Mouse (Mus musculus) heart, embryonic 10.5 days (tissue): Measurements from ENCODE around the gene Prom2. TPM values are rescaled to one million over a fixed set of nuclear protein-coding genes. Genes with fewer than 3 reads are reported as not detected.

Source experiments
- DNase-seq: peaks from one replicate; pipeline ENCODE4 v3.0.0-alpha.2; 2017; ENCODE audit warnings: low spot score
- H3K27ac ChIP-seq: fragments of 300-500 bp; sonication (generic); 2 replicates; pipeline ENCODE4 v1.5.1; 2016; ENCODE audit warnings: mild to moderate bottlenecking
- H3K27me3 ChIP-seq: fragments of 300-500 bp; sonication (generic); 2 replicates; pipeline ENCODE4 v1.6.1; 2016; ENCODE audit warnings: mild to moderate bottlenecking; ENCODE audit not compliant: poor library complexity, insufficient read depth, severe bottlenecking
- H3K36me3 ChIP-seq: fragments of 300-500 bp; sonication (generic); 2 replicates; pipeline ENCODE4 v1.6.1; 2016; ENCODE audit warnings: mild to moderate bottlenecking, moderate library complexity
- H3K4me1 ChIP-seq: fragments of 300-500 bp; sonication (generic); 2 replicates; pipeline ENCODE4 v1.6.1; 2016; ENCODE audit warnings: mild to moderate bottlenecking
- H3K4me3 ChIP-seq: fragments of 300-500 bp; sonication (generic); 2 replicates; pipeline ENCODE4 v1.5.1; 2016; ENCODE audit warnings: mild to moderate bottlenecking, moderate library complexity
- H3K9me3 ChIP-seq: fragments of 300-500 bp; sonication (generic); 2 replicates; pipeline ENCODE4 v1.6.1; 2016; ENCODE audit warnings: mild to moderate bottlenecking, moderate library complexity
- WGBS: fragments of 180-500 bp; shearing (Covaris S2); methylation state at CpG from one replicate; pipeline ENCODE4 v1.1.7; 2016; 5-methylcytosine and 5-hydroxymethylcytosine counted together
- polyA plus RNA-seq: library from polyadenylated mRNA; unstranded; fragments of >200 nt; fragmentation: Nextera tagmentation; extraction: Ambion mirVana; gene quantifications from 2 replicates; pipeline ENCODE4 v1.2.1, GENCODE M21; 2016

The Prom2 gene
- polyA plus RNA-seq, 1 experiment from 2014 or later, result 1.2 TPM

GRCm38 (mm10) chr2:127548342-127549074 lies 7.2 kb upstream of the Prom2 start:
- Histone ChIP-seq H3K9me3 (no peaks in the 10 kb centered on the region), H3K27ac (no peak overlapping the region), H3K4me1 (peaks cover 9% of the 10 kb centered on the region), H3K36me3 (no peaks in the 10 kb centered on the region), H3K27me3 (peaks cover 29% of the 10 kb centered on the region), H3K4me3 (no peak overlapping the region)
- no peak for DNase-seq
- 68% methylated on average over 5 of the region's 5 CpGs for WGBS

- WGBS, result 81% methylated on average over 2 of the region's 2 CpGs
- Histone ChIP-seq H3K27me3 (peaks cover 90% of the 10 kb centered on the region), H3K27ac (no peak overlapping the region), H3K4me3 (no peak overlapping the region; the same call in 1 of the 2 replicates), H3K36me3 (no peaks in the 10 kb centered on the region), H3K4me1 (peaks cover 11% of the 10 kb centered on the region; the same call in 1 of the 2 replicates), H3K9me3 (no peaks in the 10 kb centered on the region)
- no peak for DNase-seq
Measured at GRCm38 (mm10) chr2:127541697-127542096, 430 bp upstream of the Prom2 start.

- no peaks in the 10 kb centered on the region for H3K9me3 ChIP-seq
- no peak for DNase-seq
- peaks cover 11% of the 10 kb centered on the region; the same call in 1 of the 2 replicates for H3K4me1 ChIP-seq
- no peaks in the 10 kb centered on the region for H3K36me3 ChIP-seq
- H3K27me3 ChIP-seq, result peaks cover 97% of the 10 kb centered on the region
- no peak overlapping the region for H3K27ac ChIP-seq
- H3K4me3 ChIP-seq, result no peak overlapping the region
- 33% methylated on average over 4 of the region's 4 CpGs for WGBS
Measured at GRCm38 (mm10) chr2:127539494-127539893, 1.8 kb downstream of the Prom2 start.

GRCm38 (mm10) chr2:127537548-127537947 lies 3.7 kb downstream of the Prom2 start:
- DNase-seq, result no peak
- no peak overlapping the region for H3K4me3 ChIP-seq
- 63% methylated on average over 3 of the region's 3 CpGs for WGBS
- no peaks in the 10 kb centered on the region for H3K9me3 ChIP-seq
- peaks cover 11% of the 10 kb centered on the region; the same call in 1 of the 2 replicates for H3K4me1 ChIP-seq
- H3K36me3 ChIP-seq, result no peaks in the 10 kb centered on the region
- H3K27me3 ChIP-seq, result peaks cover 78% of the 10 kb centered on the region
- no peak overlapping the region for H3K27ac ChIP-seq

GRCm38 (mm10) chr2:127535363-127535762 lies 5.9 kb downstream of the Prom2 start:
- H3K4me3 ChIP-seq, result no peak overlapping the region
- H3K27ac ChIP-seq, result no peak overlapping the region
- H3K27me3 ChIP-seq, result peaks cover 60% of the 10 kb centered on the region
- no peak for DNase-seq
- H3K36me3 ChIP-seq, result no peaks in the 10 kb centered on the region
- H3K4me1 ChIP-seq, result 0 out of 2 replicates have a peak, but pooled peaks cover 2% of the 10 kb centered on the region
- WGBS, result 70% methylated on average over 9 of the region's 9 CpGs
- H3K9me3 ChIP-seq, result no peaks in the 10 kb centered on the region

- no peak for DNase-seq
- Histone ChIP-seq H3K9me3 (no peaks in the 10 kb centered on the region), H3K4me1 (0 out of 2 replicates have a peak, but pooled peaks cover 3% of the 10 kb centered on the region), H3K27ac (no peak overlapping the region), H3K27me3 (peaks cover 42% of the 10 kb centered on the region), H3K4me3 (no peak overlapping the region), H3K36me3 (no peaks in the 10 kb centered on the region)
- 10% methylated on average over 9 of the region's 9 CpGs for WGBS
Measured at GRCm38 (mm10) chr2:127532379-127532778, 8.9 kb downstream of the Prom2 start.

GRCm38 (mm10) chr2:127531592-127531991 lies 9.7 kb downstream of the Prom2 start:
- no peak for DNase-seq
- Histone ChIP-seq H3K27ac (no peak overlapping the region), H3K27me3 (peaks cover 34% of the 10 kb centered on the region), H3K4me3 (no peak overlapping the region), H3K4me1 (0 out of 2 replicates have a peak, but pooled peaks cover 3% of the 10 kb centered on the region), H3K9me3 (no peaks in the 10 kb centered on the region), H3K36me3 (no peaks in the 10 kb centered on the region)
- 66% methylated on average over 2 of the region's 2 CpGs for WGBS

GRCm38 (mm10) chr2:127530418-127530817 lies 10.8 kb downstream of the Prom2 start:
- Histone ChIP-seq H3K4me1 (0 out of 2 replicates have a peak, but pooled peaks cover 3% of the 10 kb centered on the region), H3K27ac (no peak overlapping the region), H3K27me3 (peaks cover 22% of the 10 kb centered on the region; the same call in 1 of the 2 replicates), H3K4me3 (no peak overlapping the region), H3K9me3 (no peaks in the 10 kb centered on the region), H3K36me3 (no peaks in the 10 kb centered on the region)
- 67% methylated on average over 3 of the region's 3 CpGs for WGBS
- DNase-seq, result no peak

- H3K4me1 ChIP-seq, result peaks cover 21% of the 10 kb centered on the region
- DNase-seq, result no peak
- peaks cover 29% of the 10 kb centered on the region; the same call in 1 of the 2 replicates for H3K27me3 ChIP-seq
- H3K4me3 ChIP-seq, result no peak overlapping the region
- H3K36me3 ChIP-seq, result no peaks in the 10 kb centered on the region
- 71% methylated on average over 3 of the region's 3 CpGs for WGBS
- H3K27ac ChIP-seq, result no peak overlapping the region
- H3K9me3 ChIP-seq, result no peaks in the 10 kb centered on the region
Measured at GRCm38 (mm10) chr2:127525004-127525775, 16.1 kb downstream of the Prom2 start.

- H3K9me3 ChIP-seq, result no peaks in the 10 kb centered on the region
- H3K4me3 ChIP-seq, result no peak overlapping the region
- H3K27me3 ChIP-seq, result peaks cover 37% of the 10 kb centered on the region; the same call in 1 of the 2 replicates
- 49% methylated on average over 7 of the region's 7 CpGs for WGBS
- H3K27ac ChIP-seq, result no peak overlapping the region
- H3K4me1 ChIP-seq, result peaks cover 26% of the 10 kb centered on the region
- no peaks in the 10 kb centered on the region for H3K36me3 ChIP-seq
- no peak for DNase-seq
Measured at GRCm38 (mm10) chr2:127523950-127524729, 17.1 kb downstream of the Prom2 start.

- Histone ChIP-seq H3K27me3 (peaks cover 31% of the 10 kb centered on the region; the same call in 1 of the 2 replicates), H3K36me3 (no peaks in the 10 kb centered on the region), H3K27ac (peak within 1 kb of the TSS; percentile 64; the same call in 1 of the 2 replicates), H3K4me3 (peak within 1 kb of the TSS; percentile 53), H3K9me3 (no peaks in the 10 kb centered on the region), H3K4me1 (peaks cover 30% of the 10 kb centered on the region)
- no peak for DNase-seq
- 2% methylated on average over 10 of the region's 10 CpGs for WGBS
Measured at GRCm38 (mm10) chr2:127522006-127522441, 19.2 kb downstream of the Prom2 start, which contains the start of gene Kcnip3. Kcnip3 (minus strand) TSS chr2:127522094.
